In the genomic region with DNA sequence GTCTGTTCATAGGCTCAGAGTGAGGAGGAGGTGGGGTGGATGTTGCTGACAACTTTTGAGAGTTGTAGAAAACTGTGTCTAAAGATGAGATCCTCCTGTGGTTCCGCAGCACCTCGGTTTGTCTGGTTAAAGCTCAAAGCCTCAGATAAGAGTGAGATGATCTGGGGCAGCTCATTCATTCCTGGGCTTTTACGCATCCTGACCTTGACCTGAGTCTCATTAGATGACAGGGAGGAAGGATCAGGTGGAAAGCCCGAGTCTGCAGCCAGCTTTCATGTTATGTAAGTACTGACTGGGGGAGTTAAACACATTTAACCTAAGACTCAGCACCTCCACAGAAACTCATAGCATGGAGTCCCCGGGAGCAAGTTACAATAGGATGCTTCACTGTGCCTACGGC, we compare ENCODE assay signal across 27 mouse cellular contexts.
"Had no signal": no experiment of that assay in that cellular context is flagged by ENCODE, and none has a peak within 500 bp of the region (broad histone marks: within the 10 kb centered on the region; RNA-seq: fewer than 3 reads in every experiment).

No protein-coding gene starts in this region.

- DNase-seq: gastrocnemius, postnatal 14 days; gastrocnemius, postnatal 36 days; heart, adult 11 months; heart, adult 2 months; heart, postnatal 14 days; heart, postnatal 36 days; kidney, adult 11 months; kidney, adult 2 months; kidney, adult 9 months; kidney, postnatal 14 days; kidney, postnatal 36 days; layer of hippocampus, adult 9-11 months; layer of hippocampus, postnatal 36 days; left cerebral cortex, postnatal 4 days had no signal

- H3K9ac ChIP-seq: heart, embryonic 13.5 days; heart, embryonic 15.5 days; hindbrain, embryonic 13.5 days; hindbrain, embryonic 15.5 days; kidney, embryonic 15.5 days; limb, embryonic 13.5 days; limb, embryonic 15.5 days; liver, embryonic 12.5 days; liver, embryonic 14.5 days had no signal

- H3K4me2 ChIP-seq: heart, embryonic 11.5 days; heart, embryonic 13.5 days; heart, embryonic 15.5 days; hindbrain, embryonic 13.5 days; hindbrain, embryonic 15.5 days; kidney, embryonic 15.5 days; limb, embryonic 13.5 days; limb, embryonic 15.5 days; liver, embryonic 12.5 days had no signal

- ATAC-seq: hindbrain, postnatal 0 days; intestine, embryonic 16.5 days; liver, embryonic 12.5 days had no signal

- H3K27me3 ChIP-seq: hindbrain, embryonic 13.5 days; hindbrain, embryonic 15.5 days; limb, embryonic 13.5 days; limb, embryonic 15.5 days; liver, embryonic 12.5 days had no signal

- H3K4me3 ChIP-seq: heart, adult 2 months; heart, embryonic 13.5 days; heart, embryonic 15.5 days; hindbrain, embryonic 13.5 days; hindbrain, embryonic 15.5 days; kidney, embryonic 15.5 days; limb, embryonic 13.5 days; limb, embryonic 15.5 days; liver, embryonic 12.5 days had no signal

- H3K9me3 ChIP-seq: heart, embryonic 13.5 days; heart, embryonic 15.5 days; hindbrain, embryonic 13.5 days; hindbrain, embryonic 15.5 days; kidney, embryonic 15.5 days; limb, embryonic 13.5 days; limb, embryonic 15.5 days; liver, embryonic 12.5 days had no signal

- H3K36me3 ChIP-seq: heart, embryonic 13.5 days; heart, embryonic 15.5 days; hindbrain, embryonic 13.5 days; hindbrain, embryonic 15.5 days; kidney, embryonic 15.5 days; limb, embryonic 13.5 days; limb, embryonic 15.5 days; liver, embryonic 12.5 days had no signal

- H3K27ac ChIP-seq: heart, adult 2 months; heart, embryonic 13.5 days; heart, embryonic 15.5 days; hindbrain, embryonic 13.5 days; hindbrain, embryonic 15.5 days; hindbrain, postnatal 0 days; kidney, embryonic 15.5 days; kidney, postnatal 0 days; limb, embryonic 13.5 days; limb, embryonic 15.5 days; liver, embryonic 12.5 days; liver, embryonic 14.5 days had no signal

- H3K4me1 ChIP-seq: heart, embryonic 13.5 days; heart, embryonic 15.5 days; kidney, embryonic 15.5 days; liver, embryonic 12.5 days had no signal
